In genomic region chr4:43431690-43432089, GRCm38 (mm10) we compare ENCODE assay signal across 8 mouse cellular contexts. TPM values are rescaled to one million over a fixed set of nuclear protein-coding genes. Genes with fewer than 3 reads are reported as not detected.
DNase-seq lines count a peak whose midpoint lies in the region; ATAC-seq and TF ChIP-seq lines count a peak whose summit lies in the region.

No protein-coding gene starts in this region.

- peaks cover 0 to 10% of the 10 kb centered on the region in 2 experiments; a peak in 2 of 4 replicates for H3K4me1 ChIP-seq in ES-E14 (ENCODE audit: control insufficient read depth in 2 of 2, insufficient read depth in 2 of 2, low read length in 2 of 2, poor library complexity in 1 of 2)
- H3K4me1 ChIP-seq in forebrain, embryonic 12.5 days = peaks cover 25% of the 10 kb centered on the region
- peaks cover 18% of the 10 kb centered on the region for H3K4me1 ChIP-seq in lung, embryonic 15.5 days

- H3K27ac ChIP-seq in ES-E14 (ENCODE audit: insufficient read depth, low read depth, low read length, poor library complexity, severe bottlenecking) = no peak overlapping the region
- peak overlapping the region; percentile 89 for H3K27ac ChIP-seq in forebrain, embryonic 12.5 days
- peak overlapping the region; percentile 56; the same call in 1 of the 2 replicates for H3K27ac ChIP-seq in lung, embryonic 15.5 days

- peak; percentile 74 for DNase-seq in ES-E14 (ENCODE audit: low read depth, low spot score)
- peak; percentile 96 for DNase-seq in brain, embryonic 14.5 days (ENCODE audit: low read depth)
- DNase-seq in heart, postnatal 4 days = peak; percentile 91
- DNase-seq in layer of hippocampus, adult 18-20 months (ENCODE audit: low spot score in 2 of 2) = peak; percentile 55 to 90
- DNase-seq in ovary, postnatal 36 days (ENCODE audit: low spot score) = peak; percentile 70
- DNase-seq in thymus, postnatal 25 days = peak; percentile 81

- no peak overlapping the region for H3K4me2 ChIP-seq in forebrain, embryonic 12.5 days
- no peak overlapping the region for H3K4me2 ChIP-seq in lung, embryonic 15.5 days

- in situ Hi-C loops in ES-E14 (cut with MboI; ENCODE audit: low sequenced_read_pairs in 2 of 2, unreplicated experiment in 2 of 2) = loop anchor here in 1 of 2 experiments (5.0 kb wide), 1 partner anchor 56 kb away; no protein-coding TSS in a partner anchor

- 4% methylated on average over 4 of the region's 4 CpGs for WGBS in forebrain, embryonic 12.5 days
- WGBS in lung, embryonic 15.5 days = 5% methylated on average over 4 of the region's 4 CpGs

- no peak for TF ChIP-seq POLR2A in brain, embryonic 14.5 days (IDR thresholded peaks at IDR 0.05; ENCODE audit: borderline replicate concordance, extremely low read depth, insufficient read depth, insufficient read length, poor library complexity, severe bottlenecking)

- H3K9me3 ChIP-seq in ES-E14 (ENCODE audit: control insufficient read depth, insufficient read depth, low read depth, low read length) = no peaks in the 10 kb centered on the region
- no peaks in the 10 kb centered on the region for H3K9me3 ChIP-seq in forebrain, embryonic 12.5 days
- H3K9me3 ChIP-seq in lung, embryonic 15.5 days = no peaks in the 10 kb centered on the region

- peaks cover 35% of the 10 kb centered on the region for H3K27me3 ChIP-seq in forebrain, embryonic 12.5 days
- peaks cover 19% of the 10 kb centered on the region for H3K27me3 ChIP-seq in lung, embryonic 15.5 days

- H3K9ac ChIP-seq in ES-E14 (ENCODE audit: insufficient read depth, low read depth, low read length, poor library complexity, severe bottlenecking) = no peak overlapping the region
- no peak overlapping the region for H3K9ac ChIP-seq in forebrain, embryonic 12.5 days
- no peak overlapping the region for H3K9ac ChIP-seq in lung, embryonic 15.5 days

- no peak overlapping the region for H3K4me3 ChIP-seq in ES-E14 (ENCODE audit: insufficient read depth in 1 of 2, low read depth in 1 of 2, low read length in 2 of 2, poor library complexity in 1 of 2, severe bottlenecking in 1 of 2)
- no peak overlapping the region for H3K4me3 ChIP-seq in forebrain, embryonic 12.5 days (replicated peaks)
- H3K4me3 ChIP-seq in lung, embryonic 15.5 days = no peak overlapping the region

- no peaks in the 10 kb centered on the region for H3K36me3 ChIP-seq in ES-E14 (ENCODE audit: control insufficient read depth, insufficient read depth, low read length, poor library complexity, severe bottlenecking)
- peaks cover 1% of the 10 kb centered on the region; the same call in 1 of the 2 replicates for H3K36me3 ChIP-seq in forebrain, embryonic 12.5 days (replicated peaks)
- H3K36me3 ChIP-seq in lung, embryonic 15.5 days = peaks cover 1% of the 10 kb centered on the region; the same call in 1 of the 2 replicates

- TF ChIP-seq CTCF in brain, embryonic 14.5 days (IDR thresholded peaks at IDR 0.05; ENCODE audit: borderline replicate concordance, extremely low read depth, insufficient read depth, insufficient read length) = peak; percentile 89; the same call in 1 of the 2 replicates

- ATAC-seq in forebrain, embryonic 12.5 days (ENCODE audit: low FRiP score) = peak; percentile 57; the same call in 1 of the 2 replicates
- no peak for ATAC-seq in lung, embryonic 15.5 days (ENCODE audit: borderline replicate concordance, extremely low read depth, low FRiP score, low TSS enrichment)

TF ChIP-seq in ES-E14, 5 proteins besides CTCF, POLR2A, EP300 and RAD21:
- TF ChIP-seq HCFC1 (IDR thresholded peaks at IDR 0.05; ENCODE audit: borderline replicate concordance, insufficient read depth, low read length) = peak; percentile 56; the same call in 1 of the 2 replicates
- no peak for TF ChIP-seq MAFK (IDR thresholded peaks at IDR 0.05; ENCODE audit: insufficient read depth, low read depth, low read length)
- TF ChIP-seq ZC3H11A (IDR thresholded peaks at IDR 0.05; ENCODE audit: borderline replicate concordance, low read depth, low read length) = peak; percentile 33; the same call in 1 of the 2 replicates

RNA-seq across cellular contexts. Expression of gene Fam166b, which starts 2.8 kb away (rescaled TPM):
- 0.27 and 0.37 TPM in 2 replicates for total RNA-seq in ES-E14 (2012; rRNA removed)
- polyA plus RNA-seq in brain, embryonic 14.5 days (2012; rRNA removed) = 1.1 and 1.7 TPM in 2 replicates
- 0.23 TPM in 1 of 2 replicates, not detected in the other for polyA plus RNA-seq in forebrain, embryonic 12.5 days (2016; fragmentation: Nextera tagmentation; extraction: Ambion mirVana)
- not detected for total RNA-seq in heart, postnatal 4 days (2021)
- total RNA-seq in layer of hippocampus, adult 18-20 months (2021) = under 1 TPM; 0.54 to 0.81 TPM
- polyA plus RNA-seq in lung, embryonic 15.5 days (2015; fragmentation: Nextera tagmentation; extraction: Ambion mirVana) = 0.14 and 0.25 TPM in 2 replicates

RNA-seq across cellular contexts. Expression of gene Tesk1, which starts 10.0 kb away (rescaled TPM):
- 11.0 and 12.4 TPM in 2 replicates for total RNA-seq in ES-E14 (2012; rRNA removed)
- polyA plus RNA-seq in brain, embryonic 14.5 days (2012; rRNA removed) = 89.1 and 109 TPM in 2 replicates
- polyA plus RNA-seq in forebrain, embryonic 12.5 days (2016; fragmentation: Nextera tagmentation; extraction: Ambion mirVana) = 10.5 and 12.6 TPM in 2 replicates
- 10 to 100 TPM; 41.2 to 45.4 TPM for total RNA-seq in heart, postnatal 4 days (2021)
- 10 to 100 TPM; 83.3 to 89.9 TPM for total RNA-seq in layer of hippocampus, adult 18-20 months (2021)
- 8.3 and 8.5 TPM in 2 replicates for polyA plus RNA-seq in lung, embryonic 15.5 days (2015; fragmentation: Nextera tagmentation; extraction: Ambion mirVana)

RNA-seq across cellular contexts. Expression of gene Cd72, which starts 22.7 kb away (rescaled TPM):
- 0.40 and 0.58 TPM in 2 replicates for total RNA-seq in ES-E14 (2012; rRNA removed)
- 0.14 TPM in 1 of 2 replicates, not detected in the other for polyA plus RNA-seq in brain, embryonic 14.5 days (2012; rRNA removed)
- polyA plus RNA-seq in forebrain, embryonic 12.5 days (2016; fragmentation: Nextera tagmentation; extraction: Ambion mirVana) = 2.9 and 3.8 TPM in 2 replicates
- total RNA-seq in heart, postnatal 4 days (2021) = under 1 TPM; 0.56 to 0.69 TPM
- not detected for total RNA-seq in layer of hippocampus, adult 18-20 months (2021)
- polyA plus RNA-seq in lung, embryonic 15.5 days (2015; fragmentation: Nextera tagmentation; extraction: Ambion mirVana) = 1.8 and 3.1 TPM in 2 replicates

RNA-seq across cellular contexts. Expression of gene Rusc2, which starts 49.9 kb away (rescaled TPM):
- total RNA-seq in ES-E14 (2012; rRNA removed) = 12.1 and 19.0 TPM in 2 replicates
- polyA plus RNA-seq in brain, embryonic 14.5 days (2012; rRNA removed) = 49.8 and 124 TPM in 2 replicates
- 37.6 and 44.9 TPM in 2 replicates for polyA plus RNA-seq in forebrain, embryonic 12.5 days (2016; fragmentation: Nextera tagmentation; extraction: Ambion mirVana)
- total RNA-seq in heart, postnatal 4 days (2021) = 10 to 100 TPM; 39.5 to 41.2 TPM
- total RNA-seq in layer of hippocampus, adult 18-20 months (2021) = 100 to 1,000 TPM; 119 to 124 TPM
- 13.0 and 14.0 TPM in 2 replicates for polyA plus RNA-seq in lung, embryonic 15.5 days (2015; fragmentation: Nextera tagmentation; extraction: Ambion mirVana)

RNA-seq across cellular contexts. Expression of gene Sit1, which starts 51.8 kb away (rescaled TPM):
- total RNA-seq in ES-E14 (2012; rRNA removed) = 0.31 TPM in 1 of 2 replicates, not detected in the other
- polyA plus RNA-seq in brain, embryonic 14.5 days (2012; rRNA removed) = not detected in 2 replicates
- not detected in 2 replicates for polyA plus RNA-seq in forebrain, embryonic 12.5 days (2016; fragmentation: Nextera tagmentation; extraction: Ambion mirVana)
- total RNA-seq in heart, postnatal 4 days (2021) = not detected
- not detected for total RNA-seq in layer of hippocampus, adult 18-20 months (2021)
- 0.14 and 1.2 TPM in 2 replicates for polyA plus RNA-seq in lung, embryonic 15.5 days (2015; fragmentation: Nextera tagmentation; extraction: Ambion mirVana)
